Mouse (Mus musculus): ENCODE results near the gene 1110051M20Rik.
A peak's percentile ranks its signal among the peaks of the same experiment; 100 is the strongest.
"Not testable (repeated sequence)": the region's sequence is repeated elsewhere in the genome, so short reads cannot be mapped to it uniquely, and the experiment has no call there.

Gene 1110051M20Rik

GRCm38 (mm10) chr2:91257126-91257980 lies 187.2 kb downstream of the 1110051M20Rik start:
- DNase-seq: peak; percentile 78 to 86

- DNase-seq: peak; percentile 75 to 84
Measured at GRCm38 (mm10) chr2:91256256-91257125, 188.0 kb downstream of the 1110051M20Rik start.

- DNase-seq: peak; percentile 52 to 67
Measured at GRCm38 (mm10) chr2:91255661-91256150, 188.8 kb downstream of the 1110051M20Rik start, which contains the start of gene Pacsin3. Pacsin3 (plus strand) TSS chr2:91255954.

GRCm38 (mm10) chr2:91254725-91255380 lies 189.7 kb downstream of the 1110051M20Rik start:
- no peak for DNase-seq

GRCm38 (mm10) chr2:91252512-91252911 lies 192.0 kb downstream of the 1110051M20Rik start:
- no peak for DNase-seq

GRCm38 (mm10) chr2:91252001-91252400 lies 192.5 kb downstream of the 1110051M20Rik start:
- DNase-seq: no peak

- no peak for DNase-seq
Measured at GRCm38 (mm10) chr2:91248366-91248765, 196.1 kb downstream of the 1110051M20Rik start.

- DNase-seq: no peak
Measured at GRCm38 (mm10) chr2:91244557-91245228, 199.8 kb downstream of the 1110051M20Rik start.

- DNase-seq: no peak
Measured at GRCm38 (mm10) chr2:91243416-91243815, 201.1 kb downstream of the 1110051M20Rik start.

GRCm38 (mm10) chr2:91242547-91242946 lies 202.0 kb downstream of the 1110051M20Rik start:
- DNase-seq: no peak

- DNase-seq: not testable (repeated sequence)
Measured at GRCm38 (mm10) chr2:91237511-91238080, 206.9 kb downstream of the 1110051M20Rik start.

- DNase-seq: peak; percentile 97 to 98
Measured at GRCm38 (mm10) chr2:91236601-91237510, 207.6 kb downstream of the 1110051M20Rik start, which contains the start of gene Ddb2. Ddb2 (minus strand) TSS chr2:91236982.

GRCm38 (mm10) chr2:91229735-91230134 lies 214.8 kb downstream of the 1110051M20Rik start:
- no peak for DNase-seq

Data from kidney, postnatal 4 days (tissue).